Mouse (Mus musculus) heart, adult 9 months (tissue): ENCODE data around the gene Lrrc10b.
A peak's percentile ranks its signal among the peaks of the same experiment; 100 is the strongest.

Source experiments
- DNase-seq, 2 experiments: peaks; one replicate each; pipeline ENCODE4 v3.0.0; 2022; ENCODE audit warnings: low spot score in 2 of 2

Gene Lrrc10b

GRCm38 (mm10) chr19:10444685-10445369 is 12.4 kb downstream of the Lrrc10b start:
- no peak for DNase-seq

GRCm38 (mm10) chr19:10437521-10437920 is 19.8 kb downstream of the Lrrc10b start:
- no peak for DNase-seq

- no peak for DNase-seq
These were observed 20.5 kb downstream of the Lrrc10b start for GRCm38 (mm10) chr19:10436726-10437125.

DNA sequence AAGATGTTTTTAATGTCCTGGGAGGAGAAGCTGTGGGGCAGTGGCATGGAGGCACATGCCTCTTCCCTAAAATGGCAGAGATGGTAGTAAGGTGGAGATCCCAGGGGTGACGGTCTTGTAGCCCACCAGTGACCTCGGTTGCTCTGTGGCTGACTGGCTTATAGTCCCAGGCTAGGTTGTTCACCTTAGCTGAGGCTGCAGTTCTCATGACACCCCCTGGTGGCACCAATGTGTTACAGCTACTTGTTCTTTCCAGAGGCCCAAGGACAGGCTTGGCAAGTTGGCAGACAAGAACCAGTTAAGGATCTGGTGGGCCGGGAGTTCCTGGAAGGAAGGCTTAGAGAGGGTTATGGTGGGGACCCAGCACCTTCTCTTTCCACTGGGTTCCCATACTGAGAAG is 21.4 kb downstream of the Lrrc10b start:
- peak; percentile 48 to 63 for DNase-seq

DNA sequence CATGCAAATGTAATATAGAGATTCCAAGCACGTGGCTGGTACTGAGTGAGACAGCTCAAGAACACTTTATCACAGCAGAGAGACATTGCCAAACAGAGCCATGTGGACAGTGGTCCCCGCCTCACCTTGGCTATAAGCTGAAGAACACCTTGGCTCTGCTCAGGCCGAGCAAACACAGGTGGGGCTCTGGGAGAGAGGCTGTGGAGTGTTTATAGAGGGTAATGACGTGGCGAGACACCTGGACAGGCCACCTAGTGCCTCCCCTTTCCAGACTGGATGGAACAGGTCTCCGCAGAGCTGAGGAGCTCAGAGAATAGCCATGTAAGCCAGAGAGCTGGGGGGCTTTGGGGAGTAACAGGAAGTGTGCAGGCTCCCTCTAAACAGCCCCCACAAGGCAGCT is 22.3 kb downstream of the Lrrc10b start:
- no peak for DNase-seq

DNA sequence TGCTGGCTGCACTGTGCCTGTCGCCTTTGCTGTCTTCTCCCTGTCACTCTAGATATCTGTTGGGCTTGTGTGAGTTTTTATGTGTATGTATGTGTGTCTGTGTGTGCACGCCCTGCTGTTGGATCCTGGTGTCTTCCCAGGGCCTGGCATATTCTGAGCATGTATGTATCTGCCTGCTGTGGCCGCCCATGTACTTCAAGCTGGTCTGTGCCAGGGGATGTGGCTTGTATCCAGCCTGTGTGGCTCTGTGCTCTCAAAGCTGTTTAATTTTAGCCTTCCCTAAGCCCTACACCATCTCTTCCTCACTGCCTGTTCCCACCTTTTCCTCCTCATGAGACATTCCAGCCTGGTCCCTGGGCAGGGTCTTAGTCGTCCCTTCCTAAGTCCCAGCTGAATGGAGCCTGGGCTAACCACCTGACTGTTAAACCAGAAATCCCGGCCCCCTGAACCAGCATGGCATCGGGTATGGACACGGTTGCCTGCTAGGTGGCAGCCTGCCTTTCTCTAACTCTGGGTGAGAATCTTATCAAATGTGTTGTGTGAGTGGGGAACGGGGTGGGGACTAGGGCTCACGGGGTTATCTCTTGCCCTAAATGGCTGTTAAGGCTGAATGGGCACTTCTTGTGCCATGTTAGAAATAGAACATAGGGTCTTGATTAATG is 23.3 kb downstream of the Lrrc10b start:
- peak; percentile 37 to 63 for DNase-seq

DNA sequence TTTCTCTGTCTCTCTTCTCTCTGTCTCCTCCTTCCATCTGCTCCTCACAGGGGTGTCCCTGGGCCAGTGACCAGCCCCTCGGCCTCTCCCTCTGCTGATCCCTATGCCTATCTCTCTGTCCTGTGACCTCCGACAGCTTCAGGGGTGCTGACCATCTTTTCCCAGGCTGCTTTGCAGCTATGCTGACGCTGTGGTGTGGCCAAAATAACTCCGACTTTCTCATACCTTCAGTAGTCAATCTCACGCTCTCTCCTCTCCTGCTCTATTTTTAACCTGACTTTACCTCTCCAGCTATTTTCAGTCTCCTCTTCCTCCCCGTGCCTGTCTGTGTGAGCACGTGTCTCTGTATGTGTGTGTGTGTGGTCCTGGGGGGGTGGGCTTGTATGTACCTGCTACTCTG is 24.0 kb downstream of the Lrrc10b start:
- peak; percentile 44 to 54 for DNase-seq

DNA sequence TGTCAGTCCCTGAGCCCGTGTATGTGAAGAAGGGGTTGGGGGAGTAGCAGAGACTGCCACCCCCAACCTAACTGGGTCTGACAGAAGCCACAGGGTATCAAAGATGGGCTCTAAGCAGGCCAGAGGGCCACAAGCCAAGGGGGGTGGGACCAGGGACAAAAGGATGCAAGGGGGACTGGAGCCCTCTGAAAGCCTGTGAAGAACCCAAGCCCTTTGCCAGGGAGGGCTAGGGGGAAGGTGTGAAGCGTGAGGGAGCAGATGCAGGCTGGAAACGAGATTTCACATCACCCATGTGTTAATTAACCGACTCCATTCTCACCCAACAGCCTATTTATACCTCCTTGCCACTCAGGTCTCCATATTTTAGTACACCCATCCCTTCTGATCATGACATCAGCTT is 25.4 kb downstream of the Lrrc10b start:
- no peak for DNase-seq

DNA sequence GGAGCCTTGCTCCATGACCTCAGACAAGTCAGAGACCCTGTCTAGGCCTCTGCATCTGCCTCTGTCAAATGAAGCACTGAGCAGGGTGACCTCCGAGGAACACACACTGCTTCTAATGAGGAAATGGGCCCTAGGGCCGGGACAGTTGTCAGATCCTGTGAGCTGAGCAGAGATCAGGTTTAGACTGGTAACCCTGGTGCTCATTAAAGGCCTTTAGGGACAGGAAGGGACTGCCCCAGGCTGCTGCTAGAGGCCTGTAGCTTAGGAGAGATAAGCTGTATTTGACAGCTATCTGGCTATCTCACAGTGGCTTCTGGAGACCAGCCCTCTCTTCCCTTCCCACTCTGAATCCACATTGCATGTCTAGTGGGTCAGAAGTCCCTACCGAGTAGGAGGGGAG is 25.9 kb downstream of the Lrrc10b start:
- DNase-seq = no peak

GRCm38 (mm10) chr19:10429371-10429770 is 27.9 kb downstream of the Lrrc10b start:
- peak in 1 of 2 experiments; percentile 47 for DNase-seq

GRCm38 (mm10) chr19:10427431-10427830 is 29.8 kb downstream of the Lrrc10b start:
- DNase-seq = no peak

- no peak for DNase-seq
These were observed 30.5 kb downstream of the Lrrc10b start for GRCm38 (mm10) chr19:10426793-10427192.

- DNase-seq = no peak
These were observed 31.0 kb downstream of the Lrrc10b start for GRCm38 (mm10) chr19:10426312-10426711.

DNA sequence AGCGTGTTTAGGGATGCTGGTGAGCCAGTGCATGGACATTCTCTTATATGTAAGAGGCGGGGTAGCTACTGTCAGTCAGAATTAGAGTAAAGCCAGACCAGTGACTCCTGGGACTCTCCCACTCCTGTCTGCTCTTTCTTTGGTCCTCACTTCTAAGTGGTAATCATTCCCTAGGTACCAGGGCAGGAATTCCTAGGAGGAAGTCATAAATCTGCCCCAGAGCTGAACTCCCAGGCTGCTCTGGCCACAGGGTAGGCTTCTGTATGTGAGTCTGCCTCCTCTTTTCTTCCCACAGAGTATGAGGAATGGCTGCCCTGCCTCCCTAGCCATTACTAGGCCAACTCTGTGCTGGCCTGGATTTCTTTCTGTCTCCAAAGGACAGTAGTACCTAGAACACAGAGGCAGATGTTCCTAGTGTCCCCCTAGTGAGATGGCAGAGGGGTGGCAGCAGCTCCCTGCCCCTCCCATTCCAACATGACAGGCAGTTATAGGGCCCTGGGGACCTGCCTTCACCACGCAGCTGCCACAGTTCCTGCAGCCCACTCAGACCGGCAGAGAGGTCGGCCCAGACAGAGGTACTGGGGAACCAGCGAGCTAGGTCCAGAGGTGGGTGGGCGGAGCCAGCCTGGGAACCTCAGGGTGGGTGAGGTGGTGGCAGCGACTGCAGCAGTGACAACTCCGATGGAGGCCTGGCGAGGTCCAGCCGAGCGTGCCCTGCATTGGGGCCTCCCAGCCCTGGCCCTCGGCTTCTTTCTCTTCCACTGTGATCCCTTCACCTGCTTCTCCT is 31.6 kb downstream of the Lrrc10b start:
- no peak for DNase-seq

DNA sequence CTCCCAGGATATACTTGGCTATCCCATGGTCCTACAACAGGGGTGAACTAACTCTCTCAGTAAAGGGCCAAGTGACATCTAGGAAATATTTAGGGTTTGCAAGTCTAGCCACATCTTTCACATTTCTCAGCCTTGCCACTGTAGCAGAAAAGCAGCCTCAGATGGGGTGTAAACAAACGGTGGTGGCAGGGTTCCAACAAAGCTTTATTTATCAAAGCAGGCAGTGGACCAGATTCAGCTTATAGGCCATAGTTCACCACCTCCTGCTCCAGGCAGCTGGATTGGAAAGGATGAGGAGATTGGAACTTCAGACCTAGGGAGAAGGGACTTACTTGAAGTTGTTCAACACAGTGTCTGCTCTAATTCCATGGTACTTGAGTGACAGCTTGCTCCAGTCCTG is 32.5 kb downstream of the Lrrc10b start:
- no peak for DNase-seq

DNA sequence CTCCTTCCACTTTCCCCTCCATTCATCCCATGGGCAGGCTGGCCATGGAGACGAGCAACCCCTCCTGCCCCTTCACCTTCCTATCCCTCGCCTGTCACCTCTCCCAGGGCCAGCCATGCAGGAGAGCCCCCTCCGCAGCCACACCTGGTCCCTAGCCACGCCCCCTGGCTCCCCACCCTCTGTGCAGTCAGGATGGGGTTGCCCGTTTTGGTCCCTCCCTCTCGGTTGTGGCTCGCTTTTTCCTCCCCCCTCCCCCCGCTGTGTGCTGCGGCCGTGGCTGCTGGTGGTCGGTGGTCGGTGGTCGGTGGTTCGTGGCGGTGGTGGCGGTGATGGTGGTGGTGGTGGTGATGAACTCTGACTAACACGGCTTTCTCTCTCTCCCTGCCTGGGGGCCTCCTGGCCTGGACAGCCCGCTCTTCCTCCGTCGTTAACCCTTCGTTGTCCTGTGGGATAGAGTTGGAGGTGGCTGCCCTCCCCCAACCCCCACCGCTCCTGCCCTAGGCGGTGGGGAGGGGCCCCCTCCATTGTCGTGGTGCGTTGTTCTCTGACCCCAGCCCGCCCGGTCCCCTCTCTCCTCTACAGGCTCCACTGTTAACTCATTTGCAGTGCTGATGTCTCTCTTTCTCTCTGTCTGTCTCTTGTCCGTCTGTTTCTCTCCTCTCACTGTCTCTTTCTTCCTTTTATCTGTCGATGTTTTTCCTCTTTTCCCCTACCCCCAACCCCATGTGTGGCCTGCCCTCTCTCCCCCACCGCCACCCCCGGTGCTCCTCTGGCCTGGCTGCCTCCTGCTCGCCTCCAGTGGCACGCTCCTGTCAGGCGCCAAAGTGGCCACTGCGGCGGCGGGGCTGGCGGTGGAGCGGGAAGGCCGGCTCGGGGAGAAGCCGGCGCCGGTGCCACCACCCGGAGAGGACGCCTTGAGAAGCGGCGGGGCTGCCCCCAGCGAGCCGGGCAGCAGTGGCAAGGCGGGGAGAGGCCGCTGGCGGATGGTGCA is 35.0 kb downstream of the Lrrc10b start:
- no peak for DNase-seq

GRCm38 (mm10) chr19:10417436-10417835 is 39.8 kb downstream of the Lrrc10b start:
- peak; percentile 72 to 81 for DNase-seq

- DNase-seq = peak; percentile 59 to 76
These were observed 40.4 kb downstream of the Lrrc10b start for GRCm38 (mm10) chr19:10416889-10417288.

- no peak for DNase-seq
These were observed 41.8 kb downstream of the Lrrc10b start for GRCm38 (mm10) chr19:10415508-10415907.

DNA sequence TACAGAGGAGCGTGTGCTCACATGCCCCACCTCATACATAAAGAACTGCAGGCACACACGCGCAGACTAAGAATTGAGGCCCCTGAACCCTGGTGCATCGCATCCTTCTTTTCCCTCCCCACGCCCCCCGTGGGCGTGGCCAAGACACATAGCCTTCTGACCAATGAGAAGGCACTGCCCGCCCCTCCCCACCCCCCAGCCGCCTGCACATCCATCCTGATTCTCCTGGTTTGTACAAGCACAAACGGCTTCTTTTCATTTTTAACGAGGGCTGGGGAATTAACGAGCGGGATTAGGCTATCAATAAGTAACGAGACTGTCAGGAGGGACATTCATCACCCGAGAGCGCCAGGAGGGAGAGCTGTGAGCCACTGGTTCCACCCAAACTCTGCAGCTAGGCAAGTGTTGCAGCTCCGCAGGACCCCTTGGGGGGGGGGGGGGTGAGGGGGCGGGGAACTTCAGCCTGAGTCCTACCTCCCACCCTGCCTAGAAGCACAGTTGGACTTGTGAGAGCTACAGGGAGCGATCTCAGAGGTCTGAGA is 43.5 kb downstream of the Lrrc10b start:
- DNase-seq = no peak
